In genomic region chr6:66271414-66272206, GRCm38 (mm10) we compare ENCODE assay signal across 13 mouse cellular contexts.
DNase-seq lines count a peak whose midpoint lies in the region.
"Had no signal": no experiment of that assay in that cellular context is flagged by ENCODE, and none has a peak within 500 bp of the region (broad histone marks: within the 10 kb centered on the region; RNA-seq: fewer than 3 reads in every experiment).

No protein-coding gene starts in this region.

- peak; percentile 5 to 20 for DNase-seq in adrenal gland, adult (ENCODE audit: inconsistent age in 2 of 2, low spot score in 1 of 2)
- DNase-seq in adrenal gland, adult 8-10 months = no peak
- DNase-seq in spleen, postnatal 36 days (ENCODE audit: low spot score in 2 of 2) = peak; percentile 2 to 8
- no peak for DNase-seq in spleen, adult 12 weeks (ENCODE audit: low spot score)
- DNase-seq in lung, adult 18-20 months = peak; percentile 55 to 73
- no peak for DNase-seq in gastrocnemius, adult 8-10 months (ENCODE audit: low spot score in 2 of 2)
- no peak for DNase-seq in MN1 (ENCODE audit: low spot score)
- DNase-seq in layer of hippocampus, adult 9-10 months (ENCODE audit: low spot score) = no peak
- DNase-seq: adrenal gland, postnatal 25 days; cerebellum, adult 18-20 months; embryo, embryonic 11 days; right cerebral cortex, adult 18-20 months; thymus, postnatal 36 days had no signal

Comparison
In these comparisons a context has a peak if more than half of its experiments do, and no peak if none do; other contexts are left out.
1. DNase-seq: peak in adrenal gland, adult (2 of 2), spleen, postnatal 36 days (2 of 2) and lung, adult 18-20 months (2 of 2); none in adrenal gland, adult 8-10 months (single experiment), spleen, adult 12 weeks (single experiment), gastrocnemius, adult 8-10 months (0 of 2), MN1 (single experiment) and layer of hippocampus, adult 9-10 months (single experiment).